Comparison of ENCODE assay signal across 26 mouse cellular contexts in genomic region chr6:54318618-54319017, GRCm38 (mm10).
"Had no signal": no experiment of that assay in that cellular context is flagged by ENCODE, and none has a peak within 500 bp of the region (broad histone marks: within the 10 kb centered on the region; RNA-seq: fewer than 3 reads in every experiment).

No protein-coding gene starts in this region.

- H3K36me3 ChIP-seq: heart, embryonic 10.5 days; heart, embryonic 12.5 days; heart, embryonic 13.5 days; heart, embryonic 15.5 days; hindbrain, embryonic 10.5 days; hindbrain, embryonic 12.5 days; hindbrain, embryonic 13.5 days; hindbrain, embryonic 15.5 days; intestine, embryonic 15.5 days had no signal

- DNase-seq: heart, adult 2 months; heart, postnatal 10 days; heart, postnatal 14 days; heart, postnatal 36 days; heart, postnatal 4 days; layer of hippocampus, adult 9-11 months; layer of hippocampus, postnatal 36 days had no signal

- H3K4me2 ChIP-seq: heart, embryonic 11.5 days; heart, embryonic 12.5 days; heart, embryonic 13.5 days; heart, embryonic 15.5 days; hindbrain, embryonic 12.5 days; hindbrain, embryonic 13.5 days; hindbrain, embryonic 14.5 days; hindbrain, embryonic 15.5 days; intestine, embryonic 15.5 days had no signal

- ATAC-seq: hindbrain, embryonic 16.5 days; hindbrain, postnatal 0 days; inflammation-experienced regulatory T-cells, adult 6 months; intestine, embryonic 15.5 days; intestine, embryonic 16.5 days; intestine, postnatal 0 days had no signal

- H3K27me3 ChIP-seq: heart, embryonic 15.5 days; hindbrain, embryonic 12.5 days; intestine, embryonic 15.5 days had no signal

- H3K9ac ChIP-seq: heart, embryonic 12.5 days; heart, embryonic 13.5 days; heart, embryonic 15.5 days; hindbrain, embryonic 12.5 days; hindbrain, embryonic 13.5 days; hindbrain, embryonic 14.5 days; hindbrain, embryonic 15.5 days; intestine, embryonic 15.5 days had no signal

- H3K4me1 ChIP-seq: heart, embryonic 10.5 days; heart, embryonic 12.5 days; heart, embryonic 13.5 days; heart, embryonic 15.5 days; hindbrain, embryonic 10.5 days; hindbrain, embryonic 12.5 days; hindbrain, embryonic 13.5 days; hindbrain, embryonic 15.5 days; intestine, embryonic 15.5 days had no signal

- H3K27ac ChIP-seq: heart, adult 2 months; heart, embryonic 10.5 days; heart, embryonic 13.5 days; heart, embryonic 15.5 days; hindbrain, embryonic 10.5 days; hindbrain, embryonic 12.5 days; hindbrain, embryonic 13.5 days; hindbrain, embryonic 14.5 days; hindbrain, embryonic 15.5 days; hindbrain, postnatal 0 days; intestine, embryonic 15.5 days; kidney, postnatal 0 days; layer of hippocampus, adult 2 months; left cerebral cortex, adult 2 months had no signal

- H3K4me3 ChIP-seq: heart, adult 2 months; heart, embryonic 10.5 days; heart, embryonic 12.5 days; heart, embryonic 13.5 days; heart, embryonic 15.5 days; hindbrain, embryonic 10.5 days; hindbrain, embryonic 12.5 days; hindbrain, embryonic 13.5 days; hindbrain, embryonic 15.5 days; intestine, embryonic 15.5 days; layer of hippocampus, adult 2 months; left cerebral cortex, adult 2 months had no signal

- H3K9me3 ChIP-seq: heart, embryonic 10.5 days; heart, embryonic 12.5 days; heart, embryonic 13.5 days; heart, embryonic 15.5 days; hindbrain, embryonic 10.5 days; hindbrain, embryonic 12.5 days; hindbrain, embryonic 13.5 days; hindbrain, embryonic 15.5 days; intestine, embryonic 15.5 days had no signal
